Mouse (Mus musculus) ES-E14 (cell line): ENCODE measurements around the gene 1700025G04Rik. TPM values are rescaled to one million over a fixed set of nuclear protein-coding genes. Genes with fewer than 3 reads are reported as not detected.

Source experiments
- DNase-seq: peaks from one replicate; pipeline ENCODE4 v3.0.0-alpha.2; 2013; ENCODE audit warnings: low read depth, low spot score
- H3K27ac ChIP-seq: 2 replicates; pipeline ENCODE4 v1.5.1; 2012; ENCODE audit warnings: low read depth, mild to moderate bottlenecking, low read length, moderate library complexity, mixed read lengths; ENCODE audit not compliant: poor library complexity, insufficient read depth, severe bottlenecking
- H3K36me3 ChIP-seq: 2 replicates; pipeline ENCODE4 v1.6.1; 2012; ENCODE audit warnings: mild to moderate bottlenecking, low read length, moderate library complexity, mixed read lengths; ENCODE audit not compliant: control insufficient read depth, poor library complexity, insufficient read depth, severe bottlenecking
- H3K4me1 ChIP-seq, 2 experiments: fragments of 150-350 bp in 1 of 2; sonication (generic) in 1 of 2; 2 replicates each; pipeline ENCODE4 v1.6.1; 2012; ENCODE audit warnings: low read length in 2 of 2, mild to moderate bottlenecking in 1 of 2, mixed read lengths in 1 of 2; ENCODE audit not compliant: control insufficient read depth in 2 of 2, insufficient read depth in 2 of 2, poor library complexity in 1 of 2
- H3K4me3 ChIP-seq, 2 experiments: fragments of 150-350 bp in 1 of 2; sonication (generic) in 1 of 2; 2 replicates each; pipeline ENCODE4 v1.5.1; 2012; ENCODE audit warnings: low read length in 2 of 2, low read depth in 1 of 2, mild to moderate bottlenecking in 1 of 2, mixed read lengths in 1 of 2; ENCODE audit not compliant: insufficient read depth in 1 of 2, poor library complexity in 1 of 2, severe bottlenecking in 1 of 2
- H3K9ac ChIP-seq: 2 replicates; pipeline ENCODE4 v1.6.1; 2012; ENCODE audit warnings: low read depth, mild to moderate bottlenecking, low read length, mixed read lengths; ENCODE audit not compliant: poor library complexity, insufficient read depth, severe bottlenecking
- H3K9me3 ChIP-seq: fragments of 150-350 bp; sonication (generic); 2 replicates; pipeline ENCODE4 v1.6.1; 2012; ENCODE audit warnings: low read depth, mild to moderate bottlenecking, low read length; ENCODE audit not compliant: control insufficient read depth, insufficient read depth
- CHD2 ChIP-seq: IDR thresholded peaks from 2 replicates; pipeline ENCODE4 v1.6.1; 2014; ENCODE audit warnings: mild to moderate bottlenecking, low read depth, low read length, inconsistent platforms
- HCFC1 ChIP-seq: IDR thresholded peaks from 2 replicates; pipeline ENCODE4 v1.6.1; 2012; ENCODE audit warnings: low read length, inconsistent platforms, borderline replicate concordance; ENCODE audit not compliant: insufficient read depth
- MAFK ChIP-seq: IDR thresholded peaks from 2 replicates; pipeline ENCODE4 v1.6.1; 2014; ENCODE audit warnings: mild to moderate bottlenecking, low read depth, low read length, inconsistent platforms; ENCODE audit not compliant: insufficient read depth
- ZC3H11A ChIP-seq: IDR thresholded peaks from 2 replicates; pipeline ENCODE4 v1.6.1; 2012; ENCODE audit warnings: low read depth, mild to moderate bottlenecking, inconsistent platforms, low read length, borderline replicate concordance
- ZNF384 ChIP-seq: IDR thresholded peaks from 2 replicates; pipeline ENCODE4 v1.6.1; 2012; ENCODE audit warnings: low read depth, low read length, inconsistent platforms
- in situ Hi-C, 2 experiments: fragments of 600-800 bp; cut with MboI; formaldehyde crosslinking; loops; one replicate each; pipeline ENCODE4 v1.15.1; 2025; ENCODE audit warnings: low sequenced_read_pairs in 2 of 2, inconsistent platforms in 1 of 2; ENCODE audit not compliant: unreplicated experiment in 2 of 2
- total RNA-seq: library from RNA; depleted of rRNA; stranded (reverse); fragments of 300-350 nt; gene quantifications from 2 replicates; pipeline ENCODE4 v1.2.3, GENCODE M21; 2012

1700025G04Rik gene
- total RNA-seq, 1 experiment, result 2.1 TPM

GRCm38 (mm10) chr1:152070441-152070840 lies 19.5 kb downstream of the 1700025G04Rik start:
- no peaks in the 10 kb centered on the region for H3K36me3 ChIP-seq
- H3K4me3 ChIP-seq, result no peak overlapping the region
- no peak for DNase-seq
- in situ Hi-C loops, result no loop called here
- no peak overlapping the region for H3K9ac ChIP-seq
- TF ChIP-seq MAFK (peak; percentile 58; the same call in 1 of the 2 replicates), CHD2 (no peak)
- peaks cover 0 to 4% of the 10 kb centered on the region in 2 experiments; a peak in 1 of 4 replicates for H3K4me1 ChIP-seq
- no peak overlapping the region for H3K27ac ChIP-seq
- no peaks in the 10 kb centered on the region for H3K9me3 ChIP-seq

GRCm38 (mm10) chr1:152069745-152070144 lies 20.2 kb downstream of the 1700025G04Rik start:
- no peaks in the 10 kb centered on the region for H3K36me3 ChIP-seq
- H3K4me3 ChIP-seq, result no peak overlapping the region
- peaks cover 0 to 4% of the 10 kb centered on the region in 2 experiments; a peak in 1 of 4 replicates for H3K4me1 ChIP-seq
- in situ Hi-C loops, result no loop called here
- no peak overlapping the region for H3K9ac ChIP-seq
- DNase-seq, result no peak
- TF ChIP-seq CHD2 (no peak), ZC3H11A (no peak)
- no peak overlapping the region for H3K27ac ChIP-seq
- no peaks in the 10 kb centered on the region for H3K9me3 ChIP-seq

DNA sequence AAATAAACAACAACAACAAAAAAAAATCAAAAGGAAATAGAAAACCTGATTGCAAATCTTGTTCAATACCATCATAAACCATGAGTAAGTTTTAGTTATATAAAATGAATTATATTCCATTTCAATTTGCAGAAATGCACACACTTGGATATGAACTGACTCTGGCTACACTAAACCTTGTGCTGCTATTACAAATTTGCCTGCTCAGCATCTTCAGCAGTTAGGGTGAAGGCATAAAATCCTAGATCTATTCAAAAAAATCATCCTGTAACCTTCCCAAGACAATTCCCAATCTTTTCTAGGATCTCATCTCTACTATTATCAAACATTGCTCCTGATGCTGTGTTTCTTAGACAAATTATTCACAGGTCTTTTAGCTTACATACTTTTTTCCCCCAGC lies 22.0 kb downstream of the 1700025G04Rik start:
- no peaks in the 10 kb centered on the region for H3K9me3 ChIP-seq
- in situ Hi-C loops, result no loop called here
- H3K9ac ChIP-seq, result no peak overlapping the region
- no peak for DNase-seq
- TF ChIP-seq ZC3H11A (no peak), MAFK (peak; percentile 57; the same call in 1 of the 2 replicates)
- H3K4me1 ChIP-seq, result peaks cover 0 to 4% of the 10 kb centered on the region in 2 experiments; a peak in 1 of 4 replicates
- no peaks in the 10 kb centered on the region for H3K36me3 ChIP-seq
- no peak overlapping the region for H3K27ac ChIP-seq
- H3K4me3 ChIP-seq, result no peak overlapping the region

GRCm38 (mm10) chr1:152065527-152065926 lies 24.4 kb downstream of the 1700025G04Rik start:
- no peak overlapping the region for H3K4me3 ChIP-seq
- no peaks in the 10 kb centered on the region for H3K36me3 ChIP-seq
- H3K9ac ChIP-seq, result no peak overlapping the region
- no peak for DNase-seq
- peaks cover 0 to 4% of the 10 kb centered on the region in 2 experiments; a peak in 1 of 4 replicates for H3K4me1 ChIP-seq
- no peak for TF ChIP-seq HCFC1
- no peak for TF ChIP-seq CHD2
- TF ChIP-seq MAFK, result no peak
- TF ChIP-seq ZNF384, result no peak
- no peak for TF ChIP-seq ZC3H11A
- in situ Hi-C loops, result no loop called here
- H3K27ac ChIP-seq, result no peak overlapping the region
- H3K9me3 ChIP-seq, result no peaks in the 10 kb centered on the region

GRCm38 (mm10) chr1:152063357-152064145 lies 26.4 kb downstream of the 1700025G04Rik start:
- Histone ChIP-seq H3K36me3 (no peaks in the 10 kb centered on the region), H3K9me3 (no peaks in the 10 kb centered on the region)

More at GRCm38 (mm10) chr1:152063357-152064145, 26.4 kb downstream of the 1700025G04Rik start:
- Histone ChIP-seq H3K4me1 (no peaks in the 10 kb centered on the region), H3K27ac (no peak overlapping the region), H3K4me3 (no peak overlapping the region), H3K9ac (no peak overlapping the region)
- TF ChIP-seq HCFC1 (no peak), ZNF384 (no peak), CHD2 (no peak), ZC3H11A (no peak), MAFK (no peak)
- DNase-seq, result no peak
- in situ Hi-C loops, result no loop called here
